Comparison of ENCODE assay signal across 21 mouse cellular contexts in genomic region chr5:121883356-121883755, GRCm38 (mm10).
"Had no signal": no experiment of that assay in that cellular context is flagged by ENCODE, and none has a peak within 500 bp of the region (broad histone marks: within the 10 kb centered on the region; RNA-seq: fewer than 3 reads in every experiment).

No protein-coding gene starts in this region.

- H3K4me2 ChIP-seq: limb, embryonic 12.5 days; limb, embryonic 15.5 days; liver, embryonic 11.5 days; lung, embryonic 14.5 days; midbrain, embryonic 12.5 days; midbrain, embryonic 15.5 days; stomach, embryonic 15.5 days had no signal

- ATAC-seq: intestine, embryonic 16.5 days; liver, postnatal 0 days; lung, postnatal 0 days; midbrain, embryonic 15.5 days had no signal

- H3K27me3 ChIP-seq: limb, embryonic 12.5 days; limb, embryonic 15.5 days; midbrain, embryonic 15.5 days; stomach, embryonic 15.5 days had no signal

- H3K9ac ChIP-seq: limb, embryonic 12.5 days; limb, embryonic 15.5 days; liver, embryonic 14.5 days; liver, postnatal 0 days; lung, embryonic 14.5 days; midbrain, embryonic 12.5 days; midbrain, embryonic 15.5 days; stomach, embryonic 15.5 days had no signal

- H3K36me3 ChIP-seq: limb, embryonic 15.5 days; midbrain, embryonic 15.5 days; stomach, embryonic 15.5 days had no signal

- H3K4me3 ChIP-seq: layer of hippocampus, adult 2 months; left cerebral cortex, adult 2 months; limb, embryonic 12.5 days; limb, embryonic 15.5 days; midbrain, embryonic 12.5 days; midbrain, embryonic 15.5 days; stomach, embryonic 15.5 days had no signal

- DNase-seq: kidney, adult 18-20 months; kidney, postnatal 14 days; layer of hippocampus, adult 9-11 months; left cerebral cortex, postnatal 4 days; liver, postnatal 0 days; lung, embryonic 14.5 days; right cerebral cortex, postnatal 25 days; spleen, adult 18-20 months; thymus, postnatal 36 days had no signal

- H3K9me3 ChIP-seq: limb, embryonic 15.5 days; midbrain, embryonic 12.5 days; midbrain, embryonic 15.5 days; stomach, embryonic 15.5 days had no signal

- H3K4me1 ChIP-seq: midbrain, embryonic 12.5 days; midbrain, embryonic 15.5 days; stomach, embryonic 15.5 days had no signal

- H3K27ac ChIP-seq: layer of hippocampus, adult 2 months; left cerebral cortex, adult 2 months; limb, embryonic 12.5 days; limb, embryonic 15.5 days; liver, embryonic 14.5 days; macrophage; midbrain, embryonic 12.5 days; midbrain, embryonic 15.5 days; stomach, embryonic 15.5 days had no signal
